20 mouse cellular contexts compared by ENCODE assay signal in the genomic region with DNA sequence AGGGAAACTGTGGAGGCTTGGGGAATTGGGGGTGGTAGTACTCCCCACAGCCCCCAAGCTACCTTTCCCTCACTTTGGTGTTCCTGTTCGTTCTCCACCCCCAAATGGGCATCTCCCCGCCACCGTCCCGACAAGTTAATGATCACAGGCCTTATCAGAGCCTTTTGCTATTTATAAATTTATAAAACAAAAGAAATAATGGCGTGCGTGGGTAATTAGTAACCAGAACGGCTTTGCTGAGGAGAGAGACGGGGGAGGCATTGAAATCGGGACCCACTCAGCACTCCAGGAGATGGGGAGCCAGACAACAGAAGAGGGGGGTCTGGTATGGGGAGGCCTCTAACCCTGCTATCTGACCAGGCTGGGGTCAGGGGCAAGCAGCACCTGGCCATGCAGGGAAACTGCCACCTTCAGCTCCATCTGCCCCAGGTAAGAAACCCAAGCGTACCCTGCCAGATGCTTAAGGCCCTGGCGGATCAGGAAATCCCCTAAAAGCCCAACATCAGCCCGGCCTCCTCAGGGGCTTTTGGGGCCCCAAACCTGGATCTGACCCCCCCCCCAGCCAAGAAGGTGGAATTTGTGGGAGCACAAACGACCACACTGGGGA. TPM values are rescaled to one million over a fixed set of nuclear protein-coding genes. Genes with fewer than 3 reads are reported as not detected.
DNase-seq lines count a peak whose midpoint lies in the region; ATAC-seq and TF ChIP-seq lines count a peak whose summit lies in the region.
"Had no signal": no experiment of that assay in that cellular context is flagged by ENCODE, and none has a peak within 500 bp of the region (broad histone marks: within the 10 kb centered on the region; RNA-seq: fewer than 3 reads in every experiment).

No protein-coding gene starts in this region.

- H3K4me3 ChIP-seq in kidney, embryonic 15.5 days (replicated peaks) = peak overlapping the region; percentile 49
- peak overlapping the region; percentile 46 to 54 for H3K4me3 ChIP-seq in liver, embryonic 14.5 days (ENCODE audit: insufficient read depth in 1 of 2, low read depth in 2 of 2, low read length in 2 of 2)
- peak overlapping the region; percentile 29 for H3K4me3 ChIP-seq in stomach, postnatal 0 days (ENCODE audit: low read depth, low read length)
- H3K4me3 ChIP-seq: heart, embryonic 12.5 days; layer of hippocampus, adult 2 months; limb, embryonic 10.5 days; midbrain, embryonic 12.5 days had no signal

- 0 out of 2 replicates have a peak, but pooled peaks cover 4% of the 10 kb centered on the region for H3K27me3 ChIP-seq in kidney, embryonic 15.5 days
- H3K27me3 ChIP-seq in liver, embryonic 14.5 days (ENCODE audit: control insufficient read depth, insufficient read depth, low read length) = no peaks in the 10 kb centered on the region
- no peaks in the 10 kb centered on the region for H3K27me3 ChIP-seq in stomach, postnatal 0 days (ENCODE audit: control insufficient read depth, insufficient read depth, low read length)

- no peak for ATAC-seq in kidney, embryonic 15.5 days (replicated peaks; ENCODE audit: low FRiP score)
- no peak for ATAC-seq in liver, embryonic 14.5 days (ENCODE audit: insufficient read depth)
- ATAC-seq in stomach, postnatal 0 days (ENCODE audit: low FRiP score, low TSS enrichment) = no peak
- no peak for ATAC-seq in inflammation-experienced regulatory T-cells, adult 6 months

- peaks cover 55% of the 10 kb centered on the region for H3K4me1 ChIP-seq in kidney, embryonic 15.5 days
- H3K4me1 ChIP-seq in liver, embryonic 14.5 days (replicated peaks; ENCODE audit: control insufficient read depth in 2 of 2, insufficient read depth in 2 of 2, low read length in 1 of 2) = peaks cover 0 to 4% of the 10 kb centered on the region in 2 experiments; a peak in 1 of 4 replicates
- H3K4me1 ChIP-seq in stomach, postnatal 0 days (replicated peaks; ENCODE audit: control insufficient read depth, insufficient read depth) = no peaks in the 10 kb centered on the region; the same call in 1 of the 2 replicates

- no peak for TF ChIP-seq CTCF in liver, embryonic 14.5 days (IDR thresholded peaks at IDR 0.05; ENCODE audit: low read depth)
- no peak for TF ChIP-seq CTCF in stomach, postnatal 0 days (IDR thresholded peaks at IDR 0.05; ENCODE audit: low read depth)

- peak overlapping the region; percentile 95 for H3K27ac ChIP-seq in kidney, embryonic 15.5 days
- H3K27ac ChIP-seq in liver, embryonic 14.5 days = no peak overlapping the region
- peak overlapping the region; percentile 89 for H3K27ac ChIP-seq in stomach, postnatal 0 days (replicated peaks)
- H3K27ac ChIP-seq: hindbrain, embryonic 14.5 days; layer of hippocampus, adult 2 months; limb, embryonic 10.5 days; midbrain, embryonic 12.5 days had no signal

- peak; percentile 35 for DNase-seq in kidney, adult 11 months
- DNase-seq in kidney, postnatal 10 days = no peak
- DNase-seq in liver, embryonic 14.5 days (ENCODE audit: low read depth in 3 of 3, low spot score in 3 of 3) = no peak
- no peak for DNase-seq in stomach, postnatal 0 days (ENCODE audit: low spot score)
- DNase-seq in thymus, postnatal 14 days = no peak
- no peak for DNase-seq in layer of hippocampus, adult 18-20 months (ENCODE audit: low spot score in 2 of 2)
- DNase-seq: cerebellum, postnatal 10 days; lung, embryonic 14.5 days; lung, postnatal 4 days had no signal

- no peaks in the 10 kb centered on the region for H3K36me3 ChIP-seq in kidney, embryonic 15.5 days
- H3K36me3 ChIP-seq in liver, embryonic 14.5 days (replicated peaks; ENCODE audit: control insufficient read depth, insufficient read depth, low read depth) = no peaks in the 10 kb centered on the region
- no peaks in the 10 kb centered on the region for H3K36me3 ChIP-seq in stomach, postnatal 0 days (ENCODE audit: control insufficient read depth, insufficient read depth, low read length)
- H3K36me3 ChIP-seq: heart, embryonic 12.5 days; limb, embryonic 10.5 days; midbrain, embryonic 12.5 days had no signal

- H3K9ac ChIP-seq in kidney, embryonic 15.5 days = peak overlapping the region; percentile 54
- peak overlapping the region; percentile 40; the same call in 1 of the 2 replicates for H3K9ac ChIP-seq in liver, embryonic 14.5 days (replicated peaks)
- H3K9ac ChIP-seq in stomach, postnatal 0 days (ENCODE audit: low read length) = peak overlapping the region; percentile 65
- H3K9ac ChIP-seq: heart, embryonic 12.5 days; hindbrain, embryonic 14.5 days; lung, embryonic 14.5 days; midbrain, embryonic 12.5 days had no signal

- WGBS in kidney, embryonic 15.5 days = 47% methylated on average over 13 of the region's 13 CpGs
- WGBS in liver, embryonic 14.5 days (ENCODE audit: insufficient replicate concordance) = 49% methylated on average over 13 of the region's 13 CpGs
- 49% methylated on average over 13 of the region's 13 CpGs for WGBS in stomach, postnatal 0 days

- H3K9me3 ChIP-seq in kidney, embryonic 15.5 days (replicated peaks) = no peaks in the 10 kb centered on the region
- no peaks in the 10 kb centered on the region for H3K9me3 ChIP-seq in liver, embryonic 14.5 days (ENCODE audit: control insufficient read depth, low read length)
- no peaks in the 10 kb centered on the region for H3K9me3 ChIP-seq in stomach, postnatal 0 days (ENCODE audit: control insufficient read depth, low read length)
- H3K9me3 ChIP-seq: heart, embryonic 12.5 days; limb, embryonic 10.5 days; midbrain, embryonic 12.5 days had no signal

- no peak for TF ChIP-seq EP300 in liver, embryonic 14.5 days (IDR thresholded peaks at IDR 0.05; ENCODE audit: low read depth)
- no peak for TF ChIP-seq EP300 in stomach, postnatal 0 days (optimal IDR thresholded peaks at IDR 0.05)

- H3K4me2 ChIP-seq in kidney, embryonic 15.5 days = peak overlapping the region; percentile 54
- H3K4me2 ChIP-seq in liver, embryonic 14.5 days (ENCODE audit: low read depth) = peak overlapping the region; percentile 28
- H3K4me2 ChIP-seq in stomach, postnatal 0 days (replicated peaks; ENCODE audit: low read depth) = peak overlapping the region; percentile 49
- H3K4me2 ChIP-seq: heart, embryonic 12.5 days; hindbrain, embryonic 14.5 days; lung, embryonic 14.5 days; midbrain, embryonic 12.5 days had no signal

RNA-seq across cellular contexts. Expression of gene Hnf1a, which starts 1.2 kb away (rescaled TPM):
- 12.0 and 13.9 TPM in 2 replicates for polyA plus RNA-seq in kidney, embryonic 15.5 days (2015; fragmentation: Nextera tagmentation; extraction: Ambion mirVana)
- polyA plus RNA-seq in liver, embryonic 14.5 days (2012; rRNA removed) = 1.2 and 1.6 TPM in 2 replicates
- polyA plus RNA-seq in liver, embryonic 14.5 days (2014; fragmentation: Nextera tagmentation; extraction: Ambion mirVana) = 0.86 and 1.5 TPM in 2 replicates
- polyA plus RNA-seq in stomach, postnatal 0 days (2015; fragmentation: Nextera tagmentation; extraction: Ambion mirVana) = 5.4 and 5.7 TPM in 2 replicates
- polyA plus RNA-seq in inflammation-experienced regulatory T-cells, adult 6 months (2017; shearing (Covaris generic)) = under 1 TPM in 1 of 3 experiments, not detected in 2; 0.17 TPM
- total RNA-seq in layer of hippocampus, adult 18-20 months (2021) = not detected
- total RNA-seq: adrenal gland, adult 18-20 months; heart, postnatal 25 days; layer of hippocampus, adult 2 months; left cerebral cortex, adult 18-20 months had no signal
- polyA plus RNA-seq: forebrain, embryonic 11.5 days; hindbrain, embryonic 14.5 days; lung, embryonic 14.5 days had no signal

RNA-seq across cellular contexts. Expression of gene 2210016L21Rik, which starts 27.8 kb away (rescaled TPM):
- polyA plus RNA-seq in kidney, embryonic 15.5 days (2015; fragmentation: Nextera tagmentation; extraction: Ambion mirVana) = 62.8 and 68.0 TPM in 2 replicates
- 5.6 and 8.1 TPM in 2 replicates for polyA plus RNA-seq in liver, embryonic 14.5 days (2012; rRNA removed)
- 11.3 and 12.3 TPM in 2 replicates for polyA plus RNA-seq in liver, embryonic 14.5 days (2014; fragmentation: Nextera tagmentation; extraction: Ambion mirVana)
- polyA plus RNA-seq in stomach, postnatal 0 days (2015; fragmentation: Nextera tagmentation; extraction: Ambion mirVana) = 39.2 and 49.8 TPM in 2 replicates
- 10 to 100 TPM; 33.3 to 49.6 (median 36.0) TPM for polyA plus RNA-seq in inflammation-experienced regulatory T-cells, adult 6 months (2017; shearing (Covaris generic))
- total RNA-seq in layer of hippocampus, adult 18-20 months (2021) = 100 to 1,000 TPM; 228 to 232 TPM

RNA-seq across cellular contexts. Expression of gene Sppl3, which starts 41.2 kb away (rescaled TPM):
- polyA plus RNA-seq in kidney, embryonic 15.5 days (2015; fragmentation: Nextera tagmentation; extraction: Ambion mirVana) = 13.6 and 14.8 TPM in 2 replicates
- polyA plus RNA-seq in liver, embryonic 14.5 days (2012; rRNA removed) = 17.2 and 17.6 TPM in 2 replicates
- polyA plus RNA-seq in liver, embryonic 14.5 days (2014; fragmentation: Nextera tagmentation; extraction: Ambion mirVana) = 5.4 and 7.0 TPM in 2 replicates
- 25.2 and 39.8 TPM in 2 replicates for polyA plus RNA-seq in stomach, postnatal 0 days (2015; fragmentation: Nextera tagmentation; extraction: Ambion mirVana)
- 10 to 100 TPM; 13.6 to 17.2 (median 15.0) TPM for polyA plus RNA-seq in inflammation-experienced regulatory T-cells, adult 6 months (2017; shearing (Covaris generic))
- total RNA-seq in layer of hippocampus, adult 18-20 months (2021) = 10 to 100 TPM; 76.9 to 77.9 TPM

RNA-seq across cellular contexts. Expression of gene Oasl1, which starts 46.7 kb away (rescaled TPM):
- polyA plus RNA-seq in kidney, embryonic 15.5 days (2015; fragmentation: Nextera tagmentation; extraction: Ambion mirVana) = 1.6 and 2.0 TPM in 2 replicates
- polyA plus RNA-seq in liver, embryonic 14.5 days (2012; rRNA removed) = 0.44 and 0.50 TPM in 2 replicates
- polyA plus RNA-seq in liver, embryonic 14.5 days (2014; fragmentation: Nextera tagmentation; extraction: Ambion mirVana) = 0.23 and 0.32 TPM in 2 replicates
- polyA plus RNA-seq in stomach, postnatal 0 days (2015; fragmentation: Nextera tagmentation; extraction: Ambion mirVana) = 14.1 and 14.6 TPM in 2 replicates
- 1 to 10 TPM; 1.9 to 3.9 (median 2.6) TPM for polyA plus RNA-seq in inflammation-experienced regulatory T-cells, adult 6 months (2017; shearing (Covaris generic))
- not detected for total RNA-seq in layer of hippocampus, adult 18-20 months (2021)
- total RNA-seq: layer of hippocampus, adult 2 months had no signal
